Mouse (Mus musculus) splenic B cell, adult 2 months (primary cell): ENCODE measurements around the gene Antxr2.

ENCODE experiments used
- DNase-seq: peaks from one replicate; pipeline ENCODE4 v3.0.0-alpha.2; 2011; ENCODE audit warnings: low read depth, low spot score
- H3K27me3 ChIP-seq: 2 replicates; pipeline ENCODE4 v1.6.1; 2012; ENCODE audit warnings: mild to moderate bottlenecking, low read length, moderate library complexity, mixed read lengths; ENCODE audit not compliant: control insufficient read depth, poor library complexity, insufficient read depth, severe bottlenecking
- H3K36me3 ChIP-seq: 2 replicates; pipeline ENCODE4 v1.6.1; 2012; ENCODE audit warnings: mild to moderate bottlenecking, low read length, moderate library complexity, mixed read lengths; ENCODE audit not compliant: control insufficient read depth, poor library complexity, insufficient read depth, severe bottlenecking

Antxr2 gene

DNA sequence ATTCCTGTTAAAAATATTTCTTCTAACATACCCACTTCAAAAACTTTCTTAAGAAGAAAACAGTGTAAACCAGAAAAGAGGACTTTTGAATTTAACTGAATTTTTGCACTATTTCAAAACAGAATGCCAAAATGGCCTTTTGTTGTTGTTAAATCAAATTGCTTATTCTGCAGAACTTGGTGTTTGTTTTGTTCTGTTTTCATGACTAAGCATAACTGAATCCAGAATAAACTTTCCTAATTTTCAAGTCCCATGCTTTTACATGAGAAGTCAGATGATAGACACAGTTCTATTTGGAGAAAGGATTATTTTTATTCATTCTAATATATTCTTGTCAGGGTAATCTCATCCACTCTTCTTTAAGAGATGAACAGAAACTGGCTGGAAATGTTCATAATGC lies 64.7 kb downstream of the Antxr2 start:
- DNase-seq, result no peak
- Histone ChIP-seq H3K27me3 (no peaks in the 10 kb centered on the region), H3K36me3 (no peaks in the 10 kb centered on the region)

DNA sequence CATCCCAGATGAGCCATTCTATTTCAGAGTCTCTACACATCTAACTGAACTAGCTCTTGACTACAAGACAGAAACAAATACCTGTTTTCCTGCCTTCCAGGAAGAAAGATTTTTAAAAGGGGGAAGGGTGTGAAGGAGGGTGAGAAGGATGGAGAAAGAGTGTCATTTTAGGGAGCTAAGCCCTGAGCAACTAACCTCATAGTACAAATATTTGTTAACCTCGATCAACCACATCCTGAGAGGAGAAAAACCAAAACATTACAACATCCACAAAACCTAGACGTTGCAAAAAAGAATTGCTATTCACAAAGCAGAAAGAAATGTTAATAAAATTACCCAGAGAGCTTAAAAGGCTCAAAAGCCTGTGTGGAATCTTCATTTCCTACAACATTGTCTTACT lies 66.4 kb downstream of the Antxr2 start:
- H3K36me3 ChIP-seq, result no peaks in the 10 kb centered on the region
- no peak for DNase-seq
- H3K27me3 ChIP-seq, result no peaks in the 10 kb centered on the region

DNA sequence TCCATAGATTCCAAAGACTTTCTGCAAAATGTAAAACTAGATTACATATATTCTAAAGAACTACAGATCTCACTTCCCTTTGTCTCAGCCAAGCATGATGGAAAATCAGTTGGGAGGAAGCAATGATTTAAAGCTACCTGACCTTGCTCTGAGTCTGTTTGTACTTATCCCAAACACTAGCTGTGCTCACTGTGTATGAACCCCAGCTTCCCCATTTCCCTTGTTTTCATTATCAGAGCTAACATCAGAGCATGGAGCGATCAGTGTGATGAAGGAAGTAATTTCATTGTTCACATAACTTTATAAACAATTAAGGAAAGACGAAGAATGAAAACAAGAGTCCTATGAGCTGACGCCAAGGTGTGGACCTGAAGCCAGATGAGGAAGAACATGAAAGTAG lies 68.3 kb downstream of the Antxr2 start:
- no peaks in the 10 kb centered on the region for H3K27me3 ChIP-seq
- no peaks in the 10 kb centered on the region for H3K36me3 ChIP-seq
- no peak for DNase-seq

DNA sequence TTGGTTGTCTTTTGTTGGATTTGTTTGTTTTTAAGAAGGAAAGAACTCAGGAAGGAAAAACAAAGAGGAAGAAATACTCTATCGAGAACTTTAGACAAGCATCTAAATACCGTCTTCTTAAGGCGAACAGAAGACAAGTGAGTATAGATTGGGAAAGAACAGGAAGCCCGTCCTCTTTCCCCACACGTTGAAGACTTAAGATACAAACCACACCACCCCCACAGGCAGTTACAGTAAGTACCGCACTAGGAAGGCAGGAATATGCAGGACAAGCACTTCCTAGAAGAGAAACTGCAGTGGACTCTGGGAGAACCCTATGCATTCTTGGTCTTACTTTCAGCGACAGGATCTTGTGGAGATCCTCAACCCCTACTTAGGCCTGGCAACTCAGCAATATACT lies 69.1 kb downstream of the Antxr2 start:
- DNase-seq, result no peak
- Histone ChIP-seq H3K36me3 (no peaks in the 10 kb centered on the region), H3K27me3 (no peaks in the 10 kb centered on the region)

DNA sequence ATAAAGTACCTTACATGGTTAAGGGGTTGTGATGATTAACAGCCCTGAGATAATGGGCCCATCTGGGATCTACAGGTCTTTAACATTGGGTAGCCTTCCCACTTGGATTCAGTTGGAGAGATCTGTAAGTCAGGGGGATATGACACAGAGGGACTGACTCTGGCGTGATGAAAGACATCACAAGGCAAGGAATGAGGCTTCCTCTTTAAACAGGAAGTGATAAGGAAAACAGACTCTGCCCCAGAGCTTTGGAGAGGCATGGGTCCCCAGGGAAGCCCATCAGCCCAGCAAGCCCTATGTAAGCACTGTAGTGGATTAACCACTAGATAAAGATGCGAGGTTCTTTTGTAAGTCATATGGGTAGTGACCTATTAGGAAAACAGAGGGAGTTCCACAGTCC lies 71.2 kb downstream of the Antxr2 start:
- no peak for DNase-seq
- Histone ChIP-seq H3K27me3 (no peaks in the 10 kb centered on the region), H3K36me3 (no peaks in the 10 kb centered on the region)

DNA sequence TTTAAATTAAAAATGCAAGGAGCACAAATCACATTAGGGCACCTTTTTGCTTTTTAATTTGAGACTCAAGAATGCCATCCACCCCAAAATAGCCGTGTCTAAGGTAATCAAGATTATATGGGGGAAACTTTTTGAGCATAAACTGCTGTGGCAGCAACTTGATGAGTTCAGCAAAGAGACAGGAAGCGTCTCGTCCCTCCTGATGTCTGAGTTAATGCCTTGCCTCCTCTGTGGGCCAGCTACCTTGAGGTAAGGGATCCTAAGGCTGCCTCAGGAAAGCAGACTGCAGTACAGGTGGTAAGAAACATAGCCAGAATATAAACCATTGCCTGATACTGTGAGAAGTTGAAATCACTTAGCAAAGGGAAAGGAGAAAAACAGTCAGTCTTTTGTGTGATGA lies 71.8 kb downstream of the Antxr2 start:
- no peaks in the 10 kb centered on the region for H3K27me3 ChIP-seq
- DNase-seq, result no peak
- no peaks in the 10 kb centered on the region for H3K36me3 ChIP-seq

DNA sequence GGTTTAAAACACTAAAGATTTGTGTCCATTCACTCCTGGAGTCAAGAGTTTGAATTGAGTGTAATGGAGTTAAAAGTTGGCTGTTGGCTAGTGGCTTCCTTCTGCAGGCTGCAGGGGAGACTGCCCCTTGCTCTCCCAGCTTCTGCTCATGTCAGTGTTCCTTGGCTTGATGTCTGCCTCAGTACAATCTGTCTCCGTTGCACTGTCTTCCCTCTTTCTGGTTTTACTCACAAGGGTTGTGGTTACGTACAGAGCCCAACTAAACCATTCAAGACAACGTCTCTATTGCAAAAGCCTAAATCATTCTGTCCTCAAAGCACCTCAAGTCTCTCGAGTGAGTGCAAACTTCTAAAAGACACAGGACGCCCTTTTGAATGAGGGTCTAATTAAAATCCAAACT lies 73.3 kb downstream of the Antxr2 start:
- H3K27me3 ChIP-seq, result no peaks in the 10 kb centered on the region
- H3K36me3 ChIP-seq, result no peaks in the 10 kb centered on the region
- DNase-seq, result no peak

DNA sequence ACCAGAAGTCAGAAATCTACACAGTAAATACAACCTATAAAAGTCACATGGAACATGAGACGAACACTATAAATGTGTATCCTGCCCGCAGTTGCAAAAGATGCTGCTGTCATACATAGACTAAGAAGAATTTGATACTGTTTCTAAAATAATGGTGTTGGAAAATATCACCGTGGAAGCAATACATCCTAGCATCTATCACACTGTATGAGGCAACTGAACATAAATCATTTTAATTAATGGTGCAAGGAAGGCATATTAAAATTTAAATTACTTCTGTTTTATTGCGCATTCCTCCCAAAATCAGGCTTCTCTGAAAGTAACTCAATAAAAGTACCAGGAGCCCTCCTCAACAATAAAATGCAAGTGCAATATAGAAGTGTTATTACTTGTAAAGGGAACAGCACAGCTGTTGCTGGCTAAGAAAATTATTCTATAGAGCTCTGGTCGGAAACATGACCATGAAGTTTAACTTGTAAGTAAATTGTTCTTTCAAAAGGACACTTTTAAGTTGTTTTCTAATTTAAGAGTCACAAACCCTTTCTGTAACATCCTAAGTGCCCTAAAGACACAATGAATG lies 76.6 kb downstream of the Antxr2 start:
- H3K36me3 ChIP-seq, result no peaks in the 10 kb centered on the region

DNA sequence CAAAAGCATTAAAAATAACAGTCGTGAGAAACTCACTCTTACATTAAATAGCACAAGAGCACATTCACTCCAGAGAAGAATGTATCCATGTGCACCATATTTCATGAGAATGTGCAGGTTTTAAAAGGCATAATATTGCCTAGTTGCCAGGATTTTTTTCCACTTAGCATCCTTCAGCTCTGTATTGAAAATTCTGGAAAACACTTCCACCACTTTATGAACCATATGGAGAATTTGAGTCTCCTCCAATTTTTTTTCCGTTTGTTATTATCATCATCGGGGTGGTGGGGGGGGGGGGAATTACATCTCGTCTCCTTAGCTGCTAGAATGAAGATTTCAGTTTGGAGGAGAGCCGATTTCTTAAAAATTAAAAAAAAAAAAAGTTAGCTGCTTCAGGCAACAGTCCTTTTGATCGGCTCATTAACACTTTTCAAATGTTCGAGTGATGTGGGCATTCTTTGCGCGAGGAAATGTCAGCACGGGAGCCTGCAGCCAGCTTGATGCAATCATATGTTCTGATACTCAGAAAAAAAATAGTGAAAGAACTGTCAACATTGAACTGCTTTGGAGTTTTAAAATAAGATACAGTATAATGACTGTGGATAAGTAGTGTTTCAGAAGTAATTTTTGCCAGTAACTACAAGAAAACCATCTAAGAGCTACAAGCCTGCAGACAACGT lies 77.5 kb downstream of the Antxr2 start:
- no peak for DNase-seq
- H3K36me3 ChIP-seq, result no peaks in the 10 kb centered on the region
- no peaks in the 10 kb centered on the region for H3K27me3 ChIP-seq

More for the DNA sequence above, 76.6 kb downstream of the Antxr2 start:
- H3K27me3 ChIP-seq, result no peaks in the 10 kb centered on the region
- no peak for DNase-seq

DNA sequence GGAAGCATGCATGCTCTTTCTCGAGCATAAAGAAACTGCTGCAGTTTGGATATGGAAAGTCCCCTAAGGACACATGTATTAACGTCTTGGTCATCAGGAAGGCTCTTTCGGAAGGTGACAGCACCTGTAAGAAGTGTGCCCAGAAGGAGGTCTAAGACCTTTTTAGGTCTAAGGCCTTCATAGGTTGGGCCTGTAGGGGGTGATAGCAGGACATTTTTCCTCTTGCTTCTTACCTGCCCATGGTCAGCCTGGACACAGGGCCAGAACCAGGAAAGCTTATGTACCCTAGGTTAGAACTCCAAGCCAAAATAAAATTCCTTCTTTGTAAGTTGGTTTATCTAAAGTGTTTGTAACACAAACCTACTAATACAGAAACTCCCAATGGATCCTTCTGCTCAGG lies 83.6 kb downstream of the Antxr2 start:
- Histone ChIP-seq H3K36me3 (no peaks in the 10 kb centered on the region), H3K27me3 (no peaks in the 10 kb centered on the region)
- DNase-seq, result peak; percentile 24

DNA sequence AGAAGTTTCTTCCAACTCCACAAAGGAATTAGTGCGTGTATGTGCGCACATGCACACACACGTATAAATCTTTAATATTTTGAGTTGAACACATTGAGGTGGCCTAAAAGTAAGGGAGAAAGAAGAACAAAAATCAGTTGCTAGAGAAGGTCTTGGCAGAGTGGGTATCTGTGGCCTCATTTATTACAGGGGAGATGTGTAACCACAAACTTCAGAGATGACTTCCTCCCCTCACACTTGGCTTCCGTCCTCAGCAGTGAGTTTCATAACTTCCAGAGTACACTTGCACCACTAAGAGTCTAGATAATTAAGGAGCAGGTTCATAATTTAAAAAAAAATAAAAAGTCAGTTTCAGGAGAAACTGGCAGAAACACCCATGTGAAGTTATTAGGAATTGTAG lies 84.6 kb downstream of the Antxr2 start:
- H3K36me3 ChIP-seq, result no peaks in the 10 kb centered on the region
- DNase-seq, result peak; percentile 29
- H3K27me3 ChIP-seq, result no peaks in the 10 kb centered on the region

DNA sequence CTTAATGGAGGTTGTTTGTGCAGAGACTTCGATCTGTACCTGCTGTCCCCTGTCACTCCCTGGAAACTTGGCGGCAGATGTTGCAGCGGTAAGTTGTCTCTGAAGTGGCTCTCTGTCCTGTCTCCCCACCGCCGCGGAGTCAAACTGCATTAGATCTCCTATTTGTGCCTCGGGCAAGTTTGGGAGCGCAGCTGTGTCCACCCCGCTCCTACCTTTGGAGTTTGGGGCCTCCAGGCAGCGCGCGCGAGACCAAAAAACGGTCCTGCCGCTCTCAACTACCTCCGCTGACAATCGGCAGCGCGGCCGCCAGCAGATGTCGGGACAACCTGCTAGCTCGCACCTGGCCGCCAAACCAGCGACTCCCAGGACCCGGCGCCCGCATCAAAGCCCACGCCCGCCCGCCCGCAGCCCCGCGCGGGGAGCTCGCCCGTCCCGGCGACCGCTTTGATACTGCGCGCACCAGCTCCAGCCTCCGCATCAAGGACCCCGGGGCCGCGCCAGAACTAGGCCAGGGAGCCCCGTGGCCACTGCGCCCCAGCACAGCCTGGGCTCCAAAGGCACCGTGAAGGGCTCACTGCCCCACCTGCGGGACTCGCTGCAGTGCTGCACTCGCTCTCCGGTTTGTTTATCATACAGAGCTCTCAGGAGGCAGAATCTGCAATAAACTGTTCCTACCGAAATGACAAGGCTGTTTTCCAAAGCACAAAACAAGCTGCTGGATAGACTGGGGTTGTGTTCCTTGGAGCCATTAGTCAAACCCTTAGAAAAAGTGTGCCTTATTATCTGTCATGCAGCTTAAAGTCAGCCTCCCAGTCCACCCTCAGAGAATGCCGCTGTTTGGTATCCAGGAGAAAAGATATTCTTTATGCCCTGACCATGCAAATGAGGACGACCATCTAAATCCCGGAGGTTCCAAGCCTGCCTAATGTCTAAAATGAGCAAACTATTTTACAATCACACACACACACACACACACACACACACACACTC lies 95.4 kb downstream of the Antxr2 start:
- Histone ChIP-seq H3K36me3 (peaks cover 2% of the 10 kb centered on the region; the same call in 1 of the 2 replicates), H3K27me3 (no peaks in the 10 kb centered on the region)
- peak; percentile 62 for DNase-seq

DNA sequence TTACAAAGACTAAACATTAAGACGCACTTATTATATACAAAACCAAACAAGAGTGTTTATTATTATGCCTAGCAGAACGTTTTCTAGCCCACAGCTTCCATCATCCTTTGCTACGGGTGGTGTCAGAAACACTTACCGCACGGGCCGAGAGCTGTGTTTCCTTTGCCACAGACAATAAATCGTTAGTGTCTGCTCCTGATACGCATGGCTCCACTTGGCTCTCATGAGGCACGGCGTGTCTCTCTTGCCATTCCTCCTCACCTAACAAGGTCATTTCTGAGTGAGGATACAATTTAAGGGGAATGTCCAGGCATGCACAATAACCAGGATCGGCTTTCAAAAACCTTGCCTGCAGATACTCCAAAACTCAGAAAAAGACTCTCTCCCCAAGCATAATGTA lies 113.2 kb downstream of the Antxr2 start:
- no peak for DNase-seq
- no peaks in the 10 kb centered on the region for H3K36me3 ChIP-seq
- H3K27me3 ChIP-seq, result no peaks in the 10 kb centered on the region

DNA sequence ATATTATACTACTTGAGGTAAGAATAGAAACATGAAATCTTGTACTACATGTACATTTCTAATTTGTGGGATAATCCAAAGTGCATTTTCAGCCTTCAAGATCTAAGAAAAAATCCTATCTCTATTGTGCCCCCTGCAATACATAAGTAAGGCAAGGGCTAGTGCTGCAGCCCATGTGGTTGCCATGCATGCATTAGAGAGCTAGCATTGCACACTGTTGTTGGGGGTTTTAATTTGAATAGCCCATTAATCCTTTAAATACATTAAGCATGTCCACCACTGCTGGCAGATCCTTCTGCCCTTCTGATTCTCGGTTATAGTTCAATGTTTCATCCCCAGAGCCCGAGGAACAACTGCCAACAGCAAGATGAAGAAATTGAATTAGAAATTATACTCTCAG lies 116.0 kb downstream of the Antxr2 start:
- DNase-seq, result no peak
- Histone ChIP-seq H3K36me3 (no peaks in the 10 kb centered on the region), H3K27me3 (no peaks in the 10 kb centered on the region)

DNA sequence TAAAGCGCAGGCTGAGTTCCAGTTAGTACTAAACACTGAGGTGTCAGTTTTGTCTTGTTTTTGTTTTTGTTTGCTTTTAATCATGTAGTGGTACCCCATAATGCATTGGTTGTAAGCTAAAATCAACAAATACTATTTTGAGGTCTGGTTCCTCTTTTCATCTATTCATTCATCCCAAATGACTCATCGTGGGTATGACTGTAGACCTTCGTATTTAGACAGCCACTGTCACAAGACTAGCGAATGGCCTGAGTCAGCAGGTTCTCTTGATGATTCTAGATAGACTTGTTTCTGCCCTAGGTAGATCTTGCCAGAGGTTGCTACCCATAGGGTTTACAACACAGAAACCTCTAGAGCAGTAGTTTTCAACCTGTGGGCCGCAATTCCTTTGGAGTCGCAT lies 116.9 kb downstream of the Antxr2 start:
- Histone ChIP-seq H3K27me3 (no peaks in the 10 kb centered on the region; the same call in 1 of the 2 replicates), H3K36me3 (no peaks in the 10 kb centered on the region)
- peak; percentile 51 for DNase-seq
